Mouse (Mus musculus) CH12.LX (cell line): ENCODE measurements around the gene Mymk. TPM values are rescaled to one million over a fixed set of nuclear protein-coding genes. Genes with fewer than 3 reads are reported as not detected.

Experiments
- DNase-seq: peaks from one replicate; pipeline ENCODE4 v3.0.0-alpha.2; 2013; ENCODE audit errors: extremely low read depth
- H3K27ac ChIP-seq: 2 replicates; pipeline ENCODE4 v1.5.1; 2012; ENCODE audit warnings: low read depth, mild to moderate bottlenecking, control low read depth, moderate library complexity; ENCODE audit not compliant: insufficient read depth
- H3K27me3 ChIP-seq: replicated peaks from 2 replicates; pipeline ENCODE3; 2012; ENCODE audit warnings: inconsistent platforms
- H3K36me3 ChIP-seq, 2 experiments: replicated peaks in 1 of 2; 2 replicates each; pipeline versions ENCODE3 to v1.6.1; 2012; ENCODE audit warnings: inconsistent platforms in 1 of 2, low read length in 1 of 2, mild to moderate bottlenecking in 1 of 2, mixed read lengths in 1 of 2, moderate library complexity in 1 of 2; ENCODE audit not compliant: control insufficient read depth in 1 of 2, insufficient read depth in 1 of 2
- H3K4me1 ChIP-seq, 2 experiments: 2 replicates each; pipeline ENCODE4 v1.6.1; 2012; ENCODE audit warnings: inconsistent platforms in 1 of 2, moderate library complexity in 1 of 2; ENCODE audit not compliant: insufficient read depth in 2 of 2, control insufficient read depth in 1 of 2
- H3K4me2 ChIP-seq: 2 replicates; pipeline ENCODE4 v1.6.1; 2012; ENCODE audit warnings: low read depth, mild to moderate bottlenecking, control low read depth; ENCODE audit not compliant: poor library complexity, insufficient read depth, severe bottlenecking
- H3K4me3 ChIP-seq, 3 experiments: fragments of 150-350 bp in 1 of 3; sonication (generic) in 1 of 3; replicated peaks in 1 of 3; 2 replicates each; pipeline versions ENCODE3 to v1.5.1; 2011 to 2012; ENCODE audit warnings: low read depth in 2 of 3, low read length in 2 of 3, mild to moderate bottlenecking in 2 of 3, moderate library complexity in 2 of 3, control low read depth in 1 of 3, improper control_type of control experiment in 1 of 3, inconsistent platforms in 1 of 3, mixed read lengths in 1 of 3; ENCODE audit not compliant: poor library complexity in 1 of 3
- H3K79me2 ChIP-seq: replicated peaks from 2 replicates; pipeline ENCODE4 v1.6.1; 2012; ENCODE audit warnings: mild to moderate bottlenecking, moderate library complexity; ENCODE audit not compliant: control insufficient read depth, poor library complexity, insufficient read depth, severe bottlenecking; ENCODE audit errors: extremely low read depth
- H3K9ac ChIP-seq: 2 replicates; pipeline ENCODE4 v1.6.1; 2012; ENCODE audit warnings: low read depth, mild to moderate bottlenecking, control low read depth, moderate library complexity; ENCODE audit not compliant: insufficient read depth
- H3K9me3 ChIP-seq: replicated peaks from 2 replicates; pipeline ENCODE3; 2012; ENCODE audit warnings: low read length, inconsistent platforms, mixed read lengths
- CHD1 ChIP-seq: IDR thresholded peaks from 2 replicates; pipeline ENCODE4 v1.6.1; 2012; ENCODE audit warnings: low read depth, low read length, improper control_type of control experiment, inconsistent platforms
- CHD2 ChIP-seq: IDR thresholded peaks from 2 replicates; pipeline ENCODE4 v1.6.1; 2011; ENCODE audit warnings: low read length, improper control_type of control experiment
- CTCF ChIP-seq, 2 experiments: IDR thresholded peaks in 1 of 2; conservative IDR thresholded peaks in 1 of 2; 2 replicates each; pipeline ENCODE4 v1.5.1; 2011 to 2012; ENCODE audit warnings: low read depth in 2 of 2, low read length in 2 of 2, improper control_type of control experiment in 1 of 2, inconsistent platforms in 1 of 2, mild to moderate bottlenecking in 1 of 2, moderate library complexity in 1 of 2
- E2F4 ChIP-seq: IDR thresholded peaks from 2 replicates; pipeline ENCODE4 v1.6.1; 2011; ENCODE audit warnings: low read depth, low read length, improper control_type of control experiment; ENCODE audit not compliant: insufficient replicate concordance
- EP300 ChIP-seq: IDR thresholded peaks from 2 replicates; pipeline ENCODE4 v1.6.1; 2011; ENCODE audit warnings: low read length, improper control_type of control experiment
- ETS1 ChIP-seq: conservative IDR thresholded peaks from 2 replicates; pipeline ENCODE4 v1.6.1; 2012; ENCODE audit warnings: low read depth, mild to moderate bottlenecking, inconsistent platforms, low read length, improper control_type of control experiment, moderate library complexity
- HCFC1 ChIP-seq: IDR thresholded peaks from 2 replicates; pipeline ENCODE4 v1.6.1; 2012; ENCODE audit warnings: low read depth, mild to moderate bottlenecking, inconsistent platforms, low read length, improper control_type of control experiment
- JUN ChIP-seq: IDR thresholded peaks from 2 replicates; pipeline ENCODE4 v1.6.1; 2011; ENCODE audit warnings: low read depth, mild to moderate bottlenecking, low read length, improper control_type of control experiment, moderate library complexity; ENCODE audit not compliant: insufficient read depth
- KAT2A ChIP-seq: IDR thresholded peaks from 2 replicates; pipeline ENCODE4 v1.6.1; 2012; ENCODE audit warnings: low read length, improper control_type of control experiment, inconsistent platforms; ENCODE audit not compliant: insufficient replicate concordance
- MAFK ChIP-seq: IDR thresholded peaks from 2 replicates; pipeline ENCODE4 v1.6.1; 2011; ENCODE audit warnings: low read length, improper control_type of control experiment; ENCODE audit not compliant: insufficient replicate concordance
- MAZ ChIP-seq: IDR thresholded peaks from 2 replicates; pipeline ENCODE4 v1.6.1; 2012; ENCODE audit warnings: low read depth, mild to moderate bottlenecking, inconsistent platforms, low read length, improper control_type of control experiment, moderate library complexity
- MEF2A ChIP-seq: IDR thresholded peaks from 2 replicates; pipeline ENCODE4 v1.6.1; 2014; ENCODE audit warnings: low read depth, mild to moderate bottlenecking, inconsistent platforms, low read length, improper control_type of control experiment, borderline replicate concordance
- MXI1 ChIP-seq: IDR thresholded peaks from 2 replicates; pipeline ENCODE4 v1.6.1; 2011; ENCODE audit warnings: mild to moderate bottlenecking, low read depth, low read length, improper control_type of control experiment
- NRF1 ChIP-seq: IDR thresholded peaks from 2 replicates; pipeline ENCODE4 v1.6.1; 2014; ENCODE audit warnings: low read depth, mild to moderate bottlenecking, inconsistent platforms, low read length, improper control_type of control experiment, moderate library complexity
- PAX5 ChIP-seq: IDR thresholded peaks from 2 replicates; pipeline ENCODE4 v1.6.1; 2012; ENCODE audit warnings: low read length, inconsistent platforms, mixed read lengths
- POLR2A ChIP-seq: IDR thresholded peaks from 2 replicates; pipeline ENCODE4 v1.6.1; 2011; ENCODE audit warnings: low read depth, mild to moderate bottlenecking, improper control_type of control experiment, low read length
- POLR2AphosphoS2 ChIP-seq: IDR thresholded peaks from 2 replicates; pipeline ENCODE4 v1.6.1; 2011; ENCODE audit warnings: low read depth, low read length, improper control_type of control experiment
- RAD21 ChIP-seq: IDR thresholded peaks from 2 replicates; pipeline ENCODE4 v1.6.1; 2011; ENCODE audit warnings: low read depth, mild to moderate bottlenecking, low read length, improper control_type of control experiment, moderate library complexity
- SIN3A ChIP-seq: IDR thresholded peaks from 2 replicates; pipeline ENCODE4 v1.6.1; 2012; ENCODE audit warnings: low read length, improper control_type of control experiment, inconsistent platforms
- SMC3 ChIP-seq: IDR thresholded peaks from 2 replicates; pipeline ENCODE4 v1.6.1; 2011; ENCODE audit warnings: low read depth, low read length, improper control_type of control experiment
- TBP ChIP-seq: conservative IDR thresholded peaks from 2 replicates; pipeline ENCODE4 v1.6.1; 2011; ENCODE audit warnings: low read depth, low read length, improper control_type of control experiment
- UBTF ChIP-seq: IDR thresholded peaks from 2 replicates; pipeline ENCODE4 v1.6.1; 2012; ENCODE audit warnings: low read depth, mild to moderate bottlenecking, inconsistent platforms, low read length, improper control_type of control experiment, moderate library complexity
- USF1 ChIP-seq: IDR thresholded peaks from 2 replicates; pipeline ENCODE4 v1.6.1; 2014; ENCODE audit warnings: low read depth, mild to moderate bottlenecking, inconsistent platforms, low read length, improper control_type of control experiment
- ZC3H11A ChIP-seq: IDR thresholded peaks from 2 replicates; pipeline ENCODE4 v1.6.1; 2012; ENCODE audit warnings: low read depth, mild to moderate bottlenecking, inconsistent platforms, low read length, improper control_type of control experiment
- ZKSCAN1 ChIP-seq: IDR thresholded peaks from 2 replicates; pipeline ENCODE4 v1.6.1; 2012; ENCODE audit warnings: low read depth, inconsistent platforms, low read length, improper control_type of control experiment, borderline replicate concordance
- ZMIZ1 ChIP-seq: IDR thresholded peaks from 2 replicates; pipeline ENCODE4 v1.6.1; 2012; ENCODE audit warnings: low read depth, mild to moderate bottlenecking, inconsistent platforms, low read length, improper control_type of control experiment
- ZNF384 ChIP-seq: IDR thresholded peaks from 2 replicates; pipeline ENCODE4 v1.6.1; 2012; ENCODE audit warnings: low read depth, low read length, improper control_type of control experiment, inconsistent platforms
- dilution Hi-C: fragments of 300-500 bp; cut with MboI; formaldehyde crosslinking; loops from 2 replicates; pipeline ENCODE4 v1.14.3; 2020; ENCODE audit warnings: low sequenced_read_pairs; ENCODE audit not compliant: extremely low pct_unique_long_range_greater_than_20kb, extremely low pct_ligation_motif_present
- in situ Hi-C: fragments of 300-500 bp; cut with MboI; formaldehyde crosslinking; loops from 3 replicates; pipeline ENCODE4 v1.14.3; 2019; ENCODE audit warnings: low sequenced_read_pairs, low pct_ligation_motif_present, low pct_unique_long_range_greater_than_20kb, mixed read lengths
- polyA plus RNA-seq: library from polyadenylated mRNA; unstranded; fragments of >175 nt; gene quantifications from 2 replicates; pipeline ENCODE4 v1.2.1, GENCODE M21; 2012; ENCODE audit warnings: low read depth; ENCODE audit not compliant: insufficient read length
- total RNA-seq, 2 experiments: library from RNA; depleted of rRNA; stranded (reverse); fragments of 300-350 nt in 1 of 2; fragments of >200 nt in 1 of 2; gene quantifications; 2 replicates each; pipeline ENCODE4 v1.2.3; 2012 to 2014

Mymk gene
- total and polyA plus RNA-seq, 3 experiments: not detected

DNA sequence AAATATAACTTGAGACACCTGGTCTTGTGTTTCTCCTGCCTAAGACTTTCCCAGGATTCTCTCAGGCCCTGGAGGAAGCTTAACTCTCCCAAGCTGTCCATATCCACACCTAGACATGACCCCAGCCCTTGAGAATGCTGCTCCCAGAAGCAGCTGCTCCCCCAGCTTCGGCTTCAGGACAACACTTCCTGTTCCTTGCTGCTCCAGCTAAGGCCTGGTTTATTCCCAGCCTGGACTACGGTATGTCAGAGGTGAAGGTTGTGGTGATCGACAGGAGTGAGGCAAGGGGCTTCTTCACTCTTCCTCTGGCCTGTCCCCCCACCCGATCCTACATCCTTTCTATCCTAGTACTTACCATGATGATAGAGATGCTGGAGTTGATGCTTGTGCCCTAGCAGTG lies 1.4 kb upstream of the Mymk start:
- peaks cover 56% of the 10 kb centered on the region for H3K27me3 ChIP-seq
- H3K79me2 ChIP-seq: no peaks in the 10 kb centered on the region
- TF ChIP-seq ZKSCAN1 (no peak), PAX5 (no peak)
- no peaks in the 10 kb centered on the region for H3K9me3 ChIP-seq
- H3K4me3 ChIP-seq: no peak overlapping the region
- in situ Hi-C loops: no loop called here
- peaks cover 0 to 8% of the 10 kb centered on the region in 2 experiments; a peak in 3 of 4 replicates for H3K4me1 ChIP-seq
- H3K4me2 ChIP-seq: no peak overlapping the region
- no peak overlapping the region for H3K27ac ChIP-seq
- no peak for DNase-seq
- dilution Hi-C loops: no loop called here
- H3K9ac ChIP-seq: no peak overlapping the region
- H3K36me3 ChIP-seq: no peaks in the 10 kb centered on the region

DNA sequence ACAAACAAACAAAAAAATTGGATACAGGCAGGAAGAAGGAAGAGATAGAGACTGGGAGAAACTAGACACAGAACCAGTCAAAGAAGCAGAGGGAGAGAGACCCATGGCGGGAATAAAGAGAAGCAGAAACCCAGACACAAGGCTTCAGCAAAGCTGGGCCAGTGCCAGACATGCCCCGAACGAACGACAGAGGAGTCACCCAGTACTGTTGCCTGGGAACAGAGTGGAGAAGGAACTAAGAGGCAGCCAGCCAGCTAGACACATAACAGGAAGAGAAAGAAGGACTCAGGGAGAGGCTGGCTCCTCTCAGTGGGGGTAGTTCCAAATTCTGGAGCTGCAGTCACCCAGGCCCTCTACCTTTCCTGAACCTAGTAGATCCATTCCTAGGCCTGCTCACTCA lies 842 bp downstream of the Mymk start:
- DNase-seq: no peak
- TF ChIP-seq HCFC1 (no peak), CHD1 (no peak), MEF2A (no peak), E2F4 (no peak), KAT2A (no peak), ETS1 (no peak), TBP (no peak), SMC3 (no peak), MAZ (no peak), SIN3A (no peak), ZNF384 (no peak), ZMIZ1 (no peak)
- in situ Hi-C loops: no loop called here

GRCm38 (mm10) chr2:27070247-27070813 lies 1.6 kb downstream of the Mymk start:
- dilution Hi-C loops (no loop called here), in situ Hi-C loops (no loop called here)
- H3K9ac ChIP-seq: no peak overlapping the region
- peaks cover 0 to 3% of the 10 kb centered on the region in 2 experiments; a peak in 2 of 4 replicates for H3K4me1 ChIP-seq
- DNase-seq: no peak
- H3K9me3 ChIP-seq: no peaks in the 10 kb centered on the region
- no peaks in the 10 kb centered on the region for H3K36me3 ChIP-seq
- peaks cover 62% of the 10 kb centered on the region for H3K27me3 ChIP-seq
- H3K27ac ChIP-seq: no peak overlapping the region
- H3K4me3 ChIP-seq: no peak overlapping the region
- H3K4me2 ChIP-seq: no peak overlapping the region
- no peaks in the 10 kb centered on the region for H3K79me2 ChIP-seq
- TF ChIP-seq KAT2A (no peak), UBTF (no peak), CHD1 (no peak), JUN (no peak), TBP (no peak), MAFK (no peak), CTCF (conservative IDR thresholded peaks at IDR 0.05 in 1 of 2, IDR thresholded peaks at IDR 0.05 in 1 of 2; ENCODE audit: low read depth in 2 of 2, low read length in 2 of 2) (no peak), E2F4 (no peak), EP300 (no peak), SIN3A (no peak), CHD2 (no peak), USF1 (no peak), POLR2AphosphoS2 (no peak), RAD21 (no peak), POLR2A (no peak), NRF1 (no peak), MAZ (no peak), MXI1 (no peak), ZC3H11A (no peak)

More for the DNA sequence above, 842 bp downstream of the Mymk start:
- H3K27me3 ChIP-seq: peaks cover 61% of the 10 kb centered on the region
- H3K79me2 ChIP-seq: no peaks in the 10 kb centered on the region
- H3K9ac ChIP-seq: no peak overlapping the region
- no peak overlapping the region for H3K4me3 ChIP-seq
- no peak overlapping the region for H3K27ac ChIP-seq
- peaks cover 0 to 3% of the 10 kb centered on the region in 2 experiments; a peak in 2 of 4 replicates for H3K4me1 ChIP-seq
- dilution Hi-C loops: no loop called here
- H3K4me2 ChIP-seq: no peak overlapping the region
- H3K9me3 ChIP-seq: no peaks in the 10 kb centered on the region
- no peaks in the 10 kb centered on the region for H3K36me3 ChIP-seq
